Mouse (Mus musculus) hindbrain, embryonic 13.5 days (tissue): Measurements from ENCODE around the gene Usp1. TPM values are rescaled to one million over a fixed set of nuclear protein-coding genes. Genes with fewer than 3 reads are reported as not detected.

ENCODE experiments used
- polyA plus RNA-seq: library from polyadenylated mRNA; unstranded; fragments of >200 nt; fragmentation: Nextera tagmentation; extraction: Ambion mirVana; gene quantifications from 2 replicates; pipeline ENCODE4 v1.2.1, GENCODE M21; 2015

Gene Usp1
- polyA plus RNA-seq, 1 experiment from 2014 or later = 37.5 TPM

Other genes starting within 250 kb of the Usp1 start
- 0.08 and 0.14 TPM in 2 replicates for gene L1td1, start 197.1 kb upstream of the Usp1 start, polyA plus RNA-seq
- gene Kank4, start 106.3 kb upstream of the Usp1 start, polyA plus RNA-seq = 0.32 and 0.52 TPM in 2 replicates
- not detected in 2 replicates for gene I0C0044D17Rik, start 100.0 kb upstream of the Usp1 start, polyA plus RNA-seq
- gene Angptl3, start 107.1 kb downstream of the Usp1 start, polyA plus RNA-seq = 1.5 and 1.8 TPM in 2 replicates
- gene Dock7, start 197.1 kb downstream of the Usp1 start, polyA plus RNA-seq = 73.6 and 84.8 TPM in 2 replicates